Mouse (Mus musculus): ENCODE data around the gene Lca5l. TPM values are rescaled to one million over a fixed set of nuclear protein-coding genes. Genes with fewer than 3 reads are reported as not detected.

Lca5l gene
- total and polyA plus RNA-seq, 3 experiments = 0.16 to 0.60 TPM; not detected in 1

DNA sequence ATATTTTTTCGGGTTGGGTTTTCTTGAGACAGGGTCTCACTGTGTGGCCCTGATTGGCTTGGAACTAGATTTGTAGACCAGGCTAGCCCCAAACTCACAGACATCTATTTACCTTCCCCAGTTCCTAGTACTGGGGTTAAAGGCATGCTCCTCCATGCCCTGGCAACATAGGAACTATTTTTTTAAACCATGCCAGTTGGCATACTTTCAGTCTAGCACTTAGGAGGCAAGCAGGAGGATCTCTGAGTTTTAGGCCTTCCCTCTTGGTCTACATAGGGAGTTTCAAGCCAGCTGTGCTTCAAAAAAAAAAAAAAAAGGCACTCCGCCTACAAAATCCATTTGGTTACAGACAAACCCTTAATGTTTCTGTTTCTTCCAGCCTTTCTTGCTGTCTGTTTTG is 37.6 kb downstream of the Lca5l start:
- H3K4me3 ChIP-seq (ENCODE audit: low read depth, low read length) = no peak overlapping the region
- peaks cover 94% of the 10 kb centered on the region for H3K36me3 ChIP-seq (replicated peaks)
- TF ChIP-seq GATA1 (IDR thresholded peaks at IDR 0.05; ENCODE audit: borderline replicate concordance, low read length) (no peak), TAL1 (conservative IDR thresholded peaks at IDR 0.05; ENCODE audit: low read depth, low read length) (no peak), POLR2AphosphoS5 (IDR thresholded peaks at IDR 0.05; ENCODE audit: insufficient replicate concordance, low read depth, low read length) (no peak), CTCF (IDR thresholded peaks at IDR 0.05; ENCODE audit: low read depth, low read length) (no peak), GATA2 (IDR thresholded peaks at IDR 0.05; ENCODE audit: borderline replicate concordance, low read depth, low read length) (no peak)
- DNase-seq (ENCODE audit: low spot score) (no peak), ATAC-seq (ENCODE audit: extremely low read depth, insufficient number of reproducible peaks, low FRiP score, poor library complexity, severe bottlenecking) (no peak)
- peaks cover 6% of the 10 kb centered on the region; the same call in 1 of the 2 replicates for H3K4me1 ChIP-seq (ENCODE audit: insufficient read depth, low read depth, low read length)
- H3K27me3 ChIP-seq (ENCODE audit: insufficient read depth, low read length) = no peaks in the 10 kb centered on the region
- peaks cover 7% of the 10 kb centered on the region for H3K9me3 ChIP-seq (replicated peaks)

DNA sequence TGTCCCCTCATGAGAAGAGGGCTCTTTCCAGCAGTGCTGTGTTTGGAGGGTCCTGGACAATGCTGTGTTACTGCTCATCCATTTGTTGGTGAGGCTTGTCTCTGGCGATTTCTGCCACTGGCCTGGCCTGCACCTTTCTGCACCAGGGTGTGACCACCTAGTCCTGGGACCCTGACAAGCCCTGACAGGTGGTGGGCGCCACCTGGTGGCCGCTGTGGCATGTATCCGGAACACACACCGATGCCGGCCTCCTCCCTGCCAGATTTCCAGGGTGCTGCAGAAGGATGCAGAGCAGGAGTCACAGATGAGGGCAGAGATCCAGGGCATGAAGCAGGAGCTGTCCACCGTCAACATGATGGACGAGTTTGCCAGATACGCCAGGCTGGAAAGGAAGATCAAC is 40.5 kb downstream of the Lca5l start:
- Histone ChIP-seq H3K9me3 (replicated peaks) (no peaks in the 10 kb centered on the region), H3K36me3 (replicated peaks) (peaks cover 92% of the 10 kb centered on the region), H3K4me3 (ENCODE audit: low read depth, low read length) (no peak overlapping the region), H3K27me3 (ENCODE audit: insufficient read depth, low read length) (no peaks in the 10 kb centered on the region), H3K4me1 (ENCODE audit: insufficient read depth, low read depth, low read length) (peaks cover 27% of the 10 kb centered on the region)
- DNase-seq (ENCODE audit: low spot score) (peak; percentile 53), ATAC-seq (ENCODE audit: extremely low read depth, insufficient number of reproducible peaks, low FRiP score, poor library complexity, severe bottlenecking) (peak; percentile 52; the same call in 1 of the 2 replicates)
- peak; percentile 75 for TF ChIP-seq CTCF (IDR thresholded peaks at IDR 0.05; ENCODE audit: low read depth, low read length)
- TF ChIP-seq POLR2AphosphoS5 (IDR thresholded peaks at IDR 0.05; ENCODE audit: insufficient replicate concordance, low read depth, low read length) = no peak
- no peak for TF ChIP-seq GATA1 (IDR thresholded peaks at IDR 0.05; ENCODE audit: borderline replicate concordance, low read length)
- TF ChIP-seq GATA2 (IDR thresholded peaks at IDR 0.05; ENCODE audit: borderline replicate concordance, low read depth, low read length) = no peak

DNA sequence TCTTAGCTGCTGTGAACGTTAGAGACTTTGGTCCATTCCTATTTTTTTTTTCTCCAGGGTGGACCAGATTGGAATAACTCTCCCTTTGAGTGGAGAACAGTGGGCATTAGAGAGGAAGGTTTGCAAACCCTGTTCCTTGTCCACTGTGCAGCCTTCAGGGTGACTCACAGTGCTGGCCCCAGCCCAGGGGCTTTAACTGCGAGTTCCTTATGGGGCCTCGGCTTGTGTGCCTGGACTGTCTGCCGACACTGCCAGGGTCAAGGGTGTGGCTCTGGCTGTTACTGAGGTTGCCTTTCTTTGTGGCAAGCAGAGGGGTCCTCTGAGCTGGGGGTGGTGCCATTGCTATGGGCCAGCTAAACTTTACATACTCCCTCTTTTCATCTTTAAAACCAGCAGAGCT is 41.1 kb downstream of the Lca5l start:
- ATAC-seq (ENCODE audit: extremely low read depth, insufficient number of reproducible peaks, low FRiP score, poor library complexity, severe bottlenecking) (no peak), DNase-seq (ENCODE audit: low spot score) (no peak)
- Histone ChIP-seq H3K4me3 (ENCODE audit: low read depth, low read length) (no peak overlapping the region), H3K9me3 (replicated peaks) (no peaks in the 10 kb centered on the region), H3K27me3 (ENCODE audit: insufficient read depth, low read length) (no peaks in the 10 kb centered on the region), H3K4me1 (ENCODE audit: insufficient read depth, low read depth, low read length) (peaks cover 33% of the 10 kb centered on the region), H3K36me3 (replicated peaks) (peaks cover 91% of the 10 kb centered on the region)
- TF ChIP-seq TAL1 (conservative IDR thresholded peaks at IDR 0.05; ENCODE audit: low read depth, low read length) (no peak), GATA1 (IDR thresholded peaks at IDR 0.05; ENCODE audit: borderline replicate concordance, low read length) (no peak), POLR2AphosphoS5 (IDR thresholded peaks at IDR 0.05; ENCODE audit: insufficient replicate concordance, low read depth, low read length) (no peak), CTCF (IDR thresholded peaks at IDR 0.05; ENCODE audit: low read depth, low read length) (no peak), GATA2 (IDR thresholded peaks at IDR 0.05; ENCODE audit: borderline replicate concordance, low read depth, low read length) (no peak)

DNA sequence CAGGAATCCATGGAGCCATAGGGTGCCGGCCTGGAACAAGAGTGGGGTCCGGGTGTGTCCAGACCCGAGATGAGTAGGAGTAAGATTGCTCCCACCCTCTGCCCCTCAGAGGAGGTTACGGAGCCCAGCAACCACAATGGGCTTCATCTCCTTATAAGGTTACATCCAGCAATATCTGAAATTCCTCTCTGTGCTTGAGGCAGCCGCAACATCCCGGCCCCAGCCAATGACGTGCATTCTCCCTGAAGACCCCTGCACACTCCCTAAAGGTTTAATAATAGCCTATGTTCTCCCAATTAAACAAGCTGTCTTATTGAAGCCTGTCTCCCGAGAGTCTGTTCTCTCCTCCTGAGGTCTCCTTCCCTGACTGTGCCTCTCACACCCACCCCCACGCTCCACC is 42.8 kb downstream of the Lca5l start:
- no peak for ATAC-seq (ENCODE audit: extremely low read depth, insufficient number of reproducible peaks, low FRiP score, poor library complexity, severe bottlenecking)
- no peak for TF ChIP-seq GATA2 (IDR thresholded peaks at IDR 0.05; ENCODE audit: borderline replicate concordance, low read depth, low read length)
- no peak for TF ChIP-seq GATA1 (IDR thresholded peaks at IDR 0.05; ENCODE audit: borderline replicate concordance, low read length)
- TF ChIP-seq CTCF (IDR thresholded peaks at IDR 0.05; ENCODE audit: low read depth, low read length) = no peak
- no peak for TF ChIP-seq TAL1 (conservative IDR thresholded peaks at IDR 0.05; ENCODE audit: low read depth, low read length)
- no peak for TF ChIP-seq POLR2AphosphoS5 (IDR thresholded peaks at IDR 0.05; ENCODE audit: insufficient replicate concordance, low read depth, low read length)
- Histone ChIP-seq H3K4me1 (ENCODE audit: insufficient read depth, low read depth, low read length) (peaks cover 39% of the 10 kb centered on the region), H3K4me3 (ENCODE audit: low read depth, low read length) (no peak overlapping the region), H3K9me3 (replicated peaks) (no peaks in the 10 kb centered on the region), H3K27me3 (ENCODE audit: insufficient read depth, low read length) (no peaks in the 10 kb centered on the region), H3K36me3 (replicated peaks) (peaks cover 74% of the 10 kb centered on the region)
- DNase-seq (ENCODE audit: low spot score) = no peak

DNA sequence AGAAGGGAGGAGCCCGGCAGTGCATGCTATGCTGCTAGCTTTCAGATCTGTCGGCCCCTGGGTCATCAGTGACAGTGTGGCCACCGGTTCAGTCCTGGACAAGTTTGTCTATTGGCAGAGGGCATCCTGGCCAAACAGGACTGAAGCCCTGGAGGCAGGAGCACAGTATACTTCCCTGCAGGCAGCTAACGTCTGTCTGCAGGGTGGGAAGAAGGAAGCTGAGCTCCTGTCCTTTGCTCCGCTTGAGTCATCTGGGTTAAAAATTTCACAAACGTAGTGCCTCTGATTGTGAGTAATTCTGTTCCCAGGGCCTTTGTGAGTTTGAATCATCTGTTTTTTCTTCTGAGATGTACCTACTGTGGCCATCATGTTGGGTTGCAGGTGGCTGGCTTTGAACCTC is 43.2 kb downstream of the Lca5l start:
- TF ChIP-seq GATA2 (IDR thresholded peaks at IDR 0.05; ENCODE audit: borderline replicate concordance, low read depth, low read length) (no peak), POLR2AphosphoS5 (IDR thresholded peaks at IDR 0.05; ENCODE audit: insufficient replicate concordance, low read depth, low read length) (no peak), CTCF (IDR thresholded peaks at IDR 0.05; ENCODE audit: low read depth, low read length) (no peak), TAL1 (conservative IDR thresholded peaks at IDR 0.05; ENCODE audit: low read depth, low read length) (no peak), GATA1 (IDR thresholded peaks at IDR 0.05; ENCODE audit: borderline replicate concordance, low read length) (no peak)
- ATAC-seq (ENCODE audit: extremely low read depth, insufficient number of reproducible peaks, low FRiP score, poor library complexity, severe bottlenecking) = no peak
- Histone ChIP-seq H3K4me1 (ENCODE audit: insufficient read depth, low read depth, low read length) (peaks cover 42% of the 10 kb centered on the region), H3K36me3 (replicated peaks) (peaks cover 69% of the 10 kb centered on the region), H3K27me3 (ENCODE audit: insufficient read depth, low read length) (no peaks in the 10 kb centered on the region), H3K9me3 (replicated peaks) (no peaks in the 10 kb centered on the region), H3K4me3 (ENCODE audit: low read depth, low read length) (no peak overlapping the region)
- no peak for DNase-seq (ENCODE audit: low spot score)

DNA sequence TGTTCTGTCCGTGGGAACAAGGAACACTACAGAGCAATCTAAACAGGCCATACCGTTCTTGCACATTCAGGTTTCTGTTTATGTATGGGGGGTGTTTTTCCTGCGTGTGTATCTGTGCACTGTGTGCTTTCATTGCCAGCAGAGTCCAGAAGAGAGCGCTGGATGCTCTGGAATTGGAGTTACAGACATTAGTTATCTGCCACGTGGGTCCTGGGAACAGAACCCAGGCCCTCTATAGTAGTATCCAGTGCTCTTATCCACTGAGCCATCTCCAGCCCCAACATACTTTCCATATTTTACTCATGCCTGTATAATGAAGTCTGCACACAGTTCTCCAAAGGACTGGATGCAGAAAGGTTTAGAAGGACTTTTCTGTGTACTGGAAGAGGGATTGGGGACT is 46.3 kb downstream of the Lca5l start:
- no peak for ATAC-seq (ENCODE audit: extremely low read depth, insufficient number of reproducible peaks, low FRiP score, poor library complexity, severe bottlenecking)
- TF ChIP-seq POLR2AphosphoS5 (IDR thresholded peaks at IDR 0.05; ENCODE audit: insufficient replicate concordance, low read depth, low read length) = no peak
- Histone ChIP-seq H3K36me3 (replicated peaks) (peaks cover 39% of the 10 kb centered on the region), H3K27me3 (ENCODE audit: insufficient read depth, low read length) (0 out of 2 replicates have a peak, but pooled peaks cover 4% of the 10 kb centered on the region), H3K4me3 (ENCODE audit: low read depth, low read length) (peak overlapping the region; percentile 95), H3K4me1 (ENCODE audit: insufficient read depth, low read depth, low read length) (peaks cover 36% of the 10 kb centered on the region), H3K9me3 (replicated peaks) (peaks cover 4% of the 10 kb centered on the region)
- DNase-seq (ENCODE audit: low spot score) = no peak
